Mouse (Mus musculus): ENCODE measurements around the gene Prpf18. TPM values are rescaled to one million over a fixed set of nuclear protein-coding genes. Genes with fewer than 3 reads are reported as not detected.
A peak's percentile ranks its signal among the peaks of the same experiment; 100 is the strongest.
"Not testable (repeated sequence)": the region's sequence is repeated elsewhere in the genome, so short reads cannot be mapped to it uniquely, and the experiment has no call there.

Prpf18 gene
- polyA plus RNA-seq, 1 experiment from 2014 or later: 51.4 TPM

DNA sequence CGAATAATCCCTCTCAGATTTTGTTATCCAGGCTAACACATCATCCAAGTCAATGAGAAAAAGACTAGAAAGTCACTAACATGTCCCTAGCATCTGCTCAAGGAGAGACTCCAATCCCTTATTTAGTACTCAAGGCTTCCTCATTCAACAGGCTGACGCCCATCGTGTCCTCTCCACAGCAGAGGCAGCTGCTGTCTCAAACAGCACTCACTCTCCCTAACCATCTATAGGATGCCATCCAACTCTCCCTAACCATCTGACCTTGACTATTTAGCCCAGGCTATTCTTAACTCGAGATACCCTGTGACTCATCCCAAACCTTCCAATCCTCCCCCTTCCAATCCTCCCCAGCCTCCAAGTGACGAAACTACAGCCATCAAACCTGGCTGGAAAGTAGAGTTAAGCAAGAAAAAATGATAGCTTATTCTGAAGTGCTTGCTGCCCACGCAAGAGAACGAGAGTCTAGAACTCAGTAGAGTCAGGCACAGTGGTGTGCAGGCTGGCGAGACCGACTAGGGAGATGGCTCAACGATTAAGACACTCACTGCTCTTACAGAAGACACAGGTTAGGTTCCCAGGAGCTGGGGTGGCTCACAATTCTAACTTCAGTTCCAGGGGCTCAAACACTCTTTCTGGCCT lies 21.6 kb downstream of the Prpf18 start:
- no peak for ATAC-seq
- Histone ChIP-seq H3K9me3 (no peaks in the 10 kb centered on the region), H3K4me2 (replicated peaks) (no peak overlapping the region), H3K4me1 (replicated peaks) (no peaks in the 10 kb centered on the region), H3K27ac (no peak overlapping the region), H3K9ac (replicated peaks) (no peak overlapping the region), H3K27me3 (no peaks in the 10 kb centered on the region), H3K4me3 (replicated peaks) (no peak overlapping the region), H3K36me3 (peaks cover 70% of the 10 kb centered on the region)
- WGBS: 96% methylated on average over 10 of the region's 10 CpGs

DNA sequence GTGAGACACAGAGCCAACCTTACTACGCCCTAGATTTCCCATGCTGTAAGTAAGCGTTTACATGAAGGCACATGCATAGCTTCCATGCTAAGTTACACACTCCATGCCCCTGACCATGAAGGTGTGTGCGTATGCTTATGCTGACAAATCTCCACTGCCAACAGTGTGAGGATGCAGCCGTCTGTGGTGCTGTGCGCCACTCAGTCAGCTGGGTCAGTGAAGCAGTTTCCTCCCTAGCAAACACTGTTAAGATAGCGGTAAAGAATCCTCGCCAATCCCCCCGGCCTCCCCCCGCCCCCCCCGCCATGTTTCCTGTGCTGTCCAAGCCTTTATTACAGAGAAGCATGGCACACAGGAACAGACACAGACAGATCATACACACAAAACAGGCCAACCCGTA lies 22.4 kb downstream of the Prpf18 start:
- H3K9ac ChIP-seq (replicated peaks): no peak overlapping the region
- no peak overlapping the region for H3K27ac ChIP-seq
- peaks cover 63% of the 10 kb centered on the region for H3K36me3 ChIP-seq
- no peaks in the 10 kb centered on the region for H3K9me3 ChIP-seq
- ATAC-seq: no peak
- H3K4me2 ChIP-seq (replicated peaks): no peak overlapping the region
- H3K27me3 ChIP-seq: no peaks in the 10 kb centered on the region
- H3K4me1 ChIP-seq (replicated peaks): no peaks in the 10 kb centered on the region
- H3K4me3 ChIP-seq (replicated peaks): no peak overlapping the region
- WGBS: 93% methylated on average over 11 of the region's 11 CpGs

DNA sequence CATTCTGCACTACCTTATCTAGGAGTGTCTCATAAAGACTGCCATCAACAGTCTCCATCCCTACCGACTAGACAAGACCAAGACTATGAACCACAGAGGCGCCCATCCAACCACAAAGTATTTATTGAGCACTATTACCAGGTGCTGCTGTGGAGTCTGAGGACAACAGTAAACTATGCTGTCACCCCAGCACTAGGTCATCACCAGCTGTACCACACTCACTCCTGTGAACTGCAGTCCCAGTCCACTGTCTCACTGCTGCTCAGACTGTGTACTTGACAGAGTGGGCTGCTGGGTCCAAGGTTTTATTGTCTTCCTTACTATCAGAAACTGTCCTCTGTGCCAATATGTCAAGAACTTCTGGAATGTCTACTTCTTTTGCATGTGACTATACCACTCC lies 23.0 kb downstream of the Prpf18 start:
- Histone ChIP-seq H3K36me3 (peaks cover 62% of the 10 kb centered on the region), H3K27ac (no peak overlapping the region), H3K4me3 (replicated peaks) (no peak overlapping the region), H3K27me3 (no peaks in the 10 kb centered on the region), H3K9me3 (no peaks in the 10 kb centered on the region), H3K4me1 (replicated peaks) (no peaks in the 10 kb centered on the region), H3K9ac (replicated peaks) (no peak overlapping the region), H3K4me2 (replicated peaks) (no peak overlapping the region)
- WGBS: 91% methylated on average over 2 of the region's 2 CpGs
- ATAC-seq: no peak

DNA sequence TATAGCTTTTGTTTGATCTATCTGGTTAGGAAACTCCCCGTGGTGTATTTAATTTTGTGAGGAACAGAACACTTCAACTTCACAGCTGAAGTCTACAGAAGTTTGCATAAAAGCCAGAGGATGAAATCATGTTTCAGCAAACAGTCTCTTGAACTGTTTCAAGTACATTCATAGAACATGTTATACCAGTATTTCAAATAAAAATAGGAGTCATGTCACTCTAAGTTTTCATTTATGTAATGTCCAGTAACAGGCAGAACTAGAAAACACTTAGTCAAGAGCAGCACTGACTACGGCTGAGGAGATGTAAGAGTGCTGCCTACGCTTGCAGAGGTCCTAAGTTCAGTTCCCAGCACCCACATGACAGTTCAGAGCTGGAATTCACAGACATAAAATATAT lies 25.0 kb downstream of the Prpf18 start:
- Histone ChIP-seq H3K27ac (no peak overlapping the region), H3K9ac (replicated peaks) (no peak overlapping the region), H3K4me3 (replicated peaks) (no peak overlapping the region), H3K9me3 (no peaks in the 10 kb centered on the region), H3K4me1 (replicated peaks) (no peaks in the 10 kb centered on the region), H3K27me3 (no peaks in the 10 kb centered on the region), H3K36me3 (peaks cover 56% of the 10 kb centered on the region), H3K4me2 (replicated peaks) (no peak overlapping the region)
- ATAC-seq: no peak
- 96% methylated on average over 3 of the region's 3 CpGs for WGBS

DNA sequence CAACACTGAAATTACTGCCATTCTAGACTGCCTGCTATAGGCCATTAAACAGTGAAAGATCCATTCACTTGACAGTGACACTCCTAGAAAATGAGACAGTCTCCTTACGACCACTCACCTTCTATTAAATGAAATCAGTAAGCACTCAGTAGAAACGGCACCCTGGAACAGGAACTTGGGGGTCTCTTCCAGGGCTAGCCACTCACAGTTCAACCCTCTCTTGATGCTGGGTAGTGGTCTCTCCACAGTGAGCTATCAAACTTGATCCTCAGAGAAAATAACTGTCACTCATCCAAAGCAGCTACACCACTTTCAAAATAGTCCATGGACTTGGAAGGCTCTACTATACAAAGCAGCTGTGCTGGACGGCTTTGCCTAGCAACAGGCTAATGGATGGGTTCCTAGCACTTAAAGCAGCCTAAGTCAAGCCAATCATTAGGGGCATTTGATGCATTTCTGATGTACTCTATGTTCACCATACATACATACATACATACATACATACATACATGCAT lies 30.4 kb downstream of the Prpf18 start:
- Histone ChIP-seq H3K27me3 (no peaks in the 10 kb centered on the region), H3K9me3 (no peaks in the 10 kb centered on the region), H3K4me3 (replicated peaks) (no peak overlapping the region), H3K4me1 (replicated peaks) (peaks cover 9% of the 10 kb centered on the region), H3K9ac (replicated peaks) (no peak overlapping the region), H3K27ac (no peak overlapping the region), H3K4me2 (replicated peaks) (no peak overlapping the region), H3K36me3 (peaks cover 27% of the 10 kb centered on the region)
- no peak for ATAC-seq
- WGBS: 79% methylated on average over 3 of the region's 3 CpGs

DNA sequence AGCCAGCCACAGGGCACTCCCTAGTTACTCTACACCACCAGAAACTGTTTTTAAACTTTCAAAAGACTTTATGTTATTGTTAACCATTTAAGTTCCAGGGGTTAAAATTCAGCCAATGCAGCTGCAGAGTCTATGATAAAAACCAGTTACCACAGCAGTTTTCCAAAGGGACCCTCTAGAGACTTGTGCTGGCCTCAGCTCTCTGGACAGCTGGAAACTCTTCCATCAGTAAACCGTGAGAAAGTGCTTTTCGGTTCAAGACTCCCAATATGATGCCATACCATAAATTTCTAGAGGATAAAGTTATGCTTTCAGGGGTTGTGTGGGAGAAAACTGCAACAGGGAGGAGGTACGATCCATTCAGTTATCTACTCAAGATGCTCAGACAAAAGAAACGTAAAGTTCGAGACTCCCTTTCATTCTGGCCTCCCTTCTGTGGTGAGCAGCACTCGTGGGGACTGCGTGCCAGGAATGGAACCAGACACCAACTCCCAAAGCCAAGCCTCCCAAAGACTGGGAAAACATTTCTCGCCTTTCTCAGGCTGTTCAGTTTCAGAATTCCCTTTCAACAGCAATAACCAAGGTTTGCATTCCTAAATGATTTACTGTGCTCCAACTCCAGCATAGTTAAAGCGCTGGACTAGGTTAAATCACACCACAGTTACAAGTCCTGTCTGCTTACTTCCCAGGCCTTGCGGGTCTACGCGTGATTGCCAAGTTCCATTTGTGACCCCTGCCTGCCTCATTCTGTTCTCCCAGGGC lies 31.1 kb downstream of the Prpf18 start:
- H3K4me3 ChIP-seq (replicated peaks): no peak overlapping the region
- H3K4me2 ChIP-seq (replicated peaks): no peak overlapping the region
- no peaks in the 10 kb centered on the region for H3K9me3 ChIP-seq
- no peak overlapping the region for H3K9ac ChIP-seq (replicated peaks)
- peaks cover 22% of the 10 kb centered on the region for H3K36me3 ChIP-seq
- no peaks in the 10 kb centered on the region for H3K27me3 ChIP-seq
- no peak overlapping the region for H3K27ac ChIP-seq
- peaks cover 9% of the 10 kb centered on the region for H3K4me1 ChIP-seq (replicated peaks)
- ATAC-seq: no peak
- 81% methylated on average over 12 of the region's 12 CpGs for WGBS

DNA sequence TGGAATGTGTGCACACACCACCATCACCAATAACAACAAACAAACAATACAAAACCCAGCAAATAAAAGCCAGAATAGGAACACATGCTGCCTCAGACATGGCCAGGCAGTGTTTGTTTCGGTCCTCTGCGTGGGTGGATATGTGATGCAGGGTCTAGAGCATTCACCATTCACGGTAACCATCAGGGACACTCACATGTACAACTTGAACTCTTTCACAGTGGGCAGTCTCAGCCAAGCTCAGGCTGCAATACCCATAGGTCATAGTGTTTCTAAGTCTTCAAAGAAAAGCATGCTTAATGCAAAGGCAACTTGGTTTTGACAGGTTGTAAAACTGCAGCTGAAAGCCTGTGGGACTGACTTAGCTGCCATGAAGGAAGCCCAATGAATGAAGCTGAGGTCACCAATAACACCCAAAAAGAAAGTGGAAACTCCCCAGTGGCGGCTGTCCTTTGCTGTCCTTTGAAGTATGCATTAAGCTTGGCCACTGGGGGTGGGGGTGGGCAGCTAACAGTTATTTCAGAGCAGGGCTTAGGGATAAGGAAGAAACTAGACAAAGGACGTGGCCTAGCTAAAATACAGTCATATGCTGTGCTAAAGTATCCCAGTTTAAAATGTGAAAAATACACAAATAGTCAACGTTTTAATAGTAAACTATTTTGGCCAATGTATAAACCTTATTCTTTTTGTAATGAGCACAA lies 31.9 kb downstream of the Prpf18 start:
- 50% methylated on average over 6 of the region's 6 CpGs for WGBS
- H3K9ac ChIP-seq (replicated peaks): no peak overlapping the region
- ATAC-seq: no peak

DNA sequence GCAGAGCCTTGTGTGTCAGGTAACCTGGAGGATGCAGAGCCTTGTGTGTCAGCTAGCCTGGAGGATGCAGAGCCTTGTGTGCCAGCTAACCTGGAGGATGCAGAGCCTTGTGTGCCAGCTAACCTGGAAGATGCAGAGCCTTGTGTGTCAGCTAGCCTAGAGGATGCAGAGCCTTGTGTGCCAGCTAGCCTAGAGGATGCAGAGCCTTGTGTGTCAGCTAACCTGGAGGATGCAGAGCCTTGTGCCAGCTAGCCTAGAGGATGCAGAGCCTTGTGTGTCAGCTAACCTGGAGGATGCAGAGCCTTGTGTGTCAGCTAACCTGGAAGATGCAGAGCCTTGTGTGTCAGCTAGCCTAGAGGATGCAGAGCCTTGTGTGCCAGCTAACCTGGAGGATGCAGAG lies 32.8 kb downstream of the Prpf18 start:
- not testable (repeated sequence) for H3K9ac ChIP-seq (replicated peaks); H3K27ac ChIP-seq; H3K4me2 ChIP-seq (replicated peaks); ATAC-seq; H3K27me3 ChIP-seq; H3K9me3 ChIP-seq; H3K4me3 ChIP-seq (replicated peaks); H3K4me1 ChIP-seq (replicated peaks)
- peaks cover 18% of the 10 kb centered on the region for H3K36me3 ChIP-seq

More for the DNA sequence above, 31.9 kb downstream of the Prpf18 start:
- H3K36me3 ChIP-seq: peaks cover 22% of the 10 kb centered on the region
- no peaks in the 10 kb centered on the region for H3K9me3 ChIP-seq
- no peak overlapping the region for H3K27ac ChIP-seq
- H3K4me1 ChIP-seq (replicated peaks): peaks cover 9% of the 10 kb centered on the region
- H3K4me2 ChIP-seq (replicated peaks): no peak overlapping the region
- H3K4me3 ChIP-seq (replicated peaks): no peak overlapping the region
- H3K27me3 ChIP-seq: no peaks in the 10 kb centered on the region

DNA sequence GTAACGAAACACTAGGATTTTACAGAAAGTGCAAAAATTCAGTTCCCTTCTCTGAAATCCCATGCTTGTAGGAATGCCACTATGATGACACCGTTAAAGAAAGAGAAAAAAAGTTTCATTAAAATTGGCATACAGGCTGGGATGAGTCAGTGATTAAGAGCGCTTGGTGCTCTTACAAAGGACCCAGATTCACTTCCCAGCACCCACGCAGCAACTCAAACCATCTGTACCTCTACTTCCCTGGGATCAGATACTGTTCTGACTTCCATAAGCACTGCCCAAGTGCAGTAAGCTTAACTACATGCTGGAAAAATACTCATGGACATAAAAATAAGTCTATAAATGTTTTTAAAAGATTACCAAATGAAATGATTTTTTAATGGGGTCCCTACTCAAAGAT lies 34.9 kb downstream of the Prpf18 start:
- H3K4me3 ChIP-seq (replicated peaks): no peak overlapping the region
- H3K9me3 ChIP-seq: no peaks in the 10 kb centered on the region
- WGBS: 93% methylated on average over 4 of the region's 4 CpGs
- no peak overlapping the region for H3K27ac ChIP-seq
- no peak overlapping the region for H3K4me2 ChIP-seq (replicated peaks)
- peaks cover 9% of the 10 kb centered on the region for H3K4me1 ChIP-seq (replicated peaks)
- H3K27me3 ChIP-seq: no peaks in the 10 kb centered on the region
- H3K36me3 ChIP-seq: peaks cover 21% of the 10 kb centered on the region
- no peak overlapping the region for H3K9ac ChIP-seq (replicated peaks)
- no peak for ATAC-seq

DNA sequence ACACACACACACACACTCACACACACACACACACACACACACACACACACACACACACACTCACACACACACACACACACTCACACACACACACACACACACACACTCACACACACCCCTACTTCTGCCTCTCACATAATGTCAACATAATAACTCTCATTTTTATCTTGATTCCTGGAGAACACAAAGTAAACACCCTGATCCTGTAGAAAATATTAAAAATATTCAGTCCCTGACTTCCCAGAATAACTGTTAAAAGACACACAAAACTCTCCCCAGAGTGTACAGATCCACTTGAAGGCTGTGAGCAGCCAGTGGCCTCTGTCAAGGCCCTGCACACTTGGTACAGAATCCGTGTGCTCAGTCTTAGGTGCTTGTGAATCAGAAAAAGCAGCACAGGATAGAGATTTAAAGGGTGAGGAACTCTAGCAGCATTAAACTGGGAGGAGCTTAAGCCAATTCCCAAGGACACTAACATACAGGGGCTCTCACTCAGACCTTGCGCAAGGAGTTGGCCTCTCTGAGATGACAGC lies 36.8 kb downstream of the Prpf18 start:
- no peak for ATAC-seq
- Histone ChIP-seq H3K27me3 (no peaks in the 10 kb centered on the region), H3K9ac (replicated peaks) (no peak overlapping the region), H3K27ac (no peak overlapping the region), H3K4me1 (replicated peaks) (peaks cover 3% of the 10 kb centered on the region), H3K36me3 (peaks cover 34% of the 10 kb centered on the region), H3K9me3 (no peaks in the 10 kb centered on the region), H3K4me2 (replicated peaks) (no peak overlapping the region), H3K4me3 (replicated peaks) (no peak overlapping the region)
- 90% methylated on average over 2 of the region's 2 CpGs for WGBS

DNA sequence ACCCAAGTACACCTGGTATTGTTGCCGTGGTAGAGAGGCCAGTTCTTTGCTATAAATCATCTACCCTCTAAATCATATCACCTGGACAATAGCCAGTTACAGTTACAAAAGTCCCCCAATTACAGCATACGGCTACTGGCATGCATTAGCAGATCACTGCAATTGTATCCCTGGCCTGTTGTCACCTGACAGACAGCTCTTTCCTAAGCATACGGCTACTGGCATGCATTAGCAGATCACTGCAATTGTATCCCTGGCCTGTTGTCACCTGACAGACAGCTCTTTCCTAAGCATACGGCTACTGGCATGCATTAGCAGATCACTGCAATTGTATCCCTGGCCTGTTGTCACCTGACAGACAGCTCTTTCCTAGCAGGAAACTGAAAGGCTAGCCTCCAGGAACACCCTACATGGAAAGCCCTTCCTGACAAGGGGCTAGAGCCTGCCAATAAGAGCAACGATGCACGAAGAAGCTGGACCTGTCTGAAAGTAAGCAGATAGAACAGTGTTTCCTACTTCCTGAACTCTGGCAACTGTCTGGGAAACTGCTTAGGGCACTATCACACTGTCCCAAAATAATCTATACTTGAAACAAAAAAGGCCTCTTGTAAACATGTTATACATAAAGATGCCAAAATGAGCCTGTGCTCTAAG lies 37.5 kb downstream of the Prpf18 start:
- peak; percentile 66 for ATAC-seq
- H3K4me2 ChIP-seq (replicated peaks); H3K9me3 ChIP-seq; H3K9ac ChIP-seq (replicated peaks); H3K27ac ChIP-seq; H3K27me3 ChIP-seq; H3K4me3 ChIP-seq (replicated peaks); H3K4me1 ChIP-seq (replicated peaks): not testable (repeated sequence)
- peaks cover 41% of the 10 kb centered on the region for H3K36me3 ChIP-seq
- WGBS: 63% methylated on average over 6 of the region's 6 CpGs

DNA sequence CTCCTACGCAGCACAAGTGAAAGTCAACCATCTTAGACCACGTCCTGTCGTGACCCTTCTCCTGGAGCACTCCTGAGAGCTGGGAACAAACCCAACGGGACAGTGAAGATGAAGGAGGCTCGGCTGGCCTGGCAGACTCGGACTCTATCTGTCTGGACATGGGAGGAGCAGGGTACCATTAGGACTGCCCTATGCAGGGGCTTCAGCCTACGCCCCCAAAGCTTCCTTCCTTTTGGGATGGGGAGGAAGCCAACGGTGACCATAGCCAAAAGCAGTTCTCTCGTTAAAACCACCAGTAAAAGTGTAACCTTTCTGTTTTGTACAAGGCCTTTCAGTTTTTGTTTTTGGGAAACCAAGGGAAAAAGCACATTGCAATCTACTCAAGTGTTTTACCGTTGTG lies 40.2 kb downstream of the Prpf18 start:
- Histone ChIP-seq H3K9ac (replicated peaks) (no peak overlapping the region), H3K36me3 (peaks cover 68% of the 10 kb centered on the region)
- no peak for ATAC-seq

More for the DNA sequence above, 40.2 kb downstream of the Prpf18 start:
- H3K27me3 ChIP-seq: no peaks in the 10 kb centered on the region
- no peak overlapping the region for H3K4me2 ChIP-seq (replicated peaks)
- no peak overlapping the region for H3K4me3 ChIP-seq (replicated peaks)
- no peaks in the 10 kb centered on the region for H3K9me3 ChIP-seq
- H3K27ac ChIP-seq: no peak overlapping the region
- no peaks in the 10 kb centered on the region for H3K4me1 ChIP-seq (replicated peaks)
- 95% methylated on average over 10 of the region's 10 CpGs for WGBS
